Mouse (Mus musculus) stomach, postnatal 0 days (tissue): ENCODE measurements around the gene Daam1.

Experiments used
- CTCF ChIP-seq: IDR thresholded peaks from 2 replicates; pipeline ENCODE4 v1.5.1; 2016; ENCODE audit warnings: antibody characterized with exemption, low read depth, mild to moderate bottlenecking, moderate library complexity
- EP300 ChIP-seq: optimal IDR thresholded peaks from 2 replicates; pipeline ENCODE3; 2016; ENCODE audit warnings: antibody characterized with exemption

DNA sequence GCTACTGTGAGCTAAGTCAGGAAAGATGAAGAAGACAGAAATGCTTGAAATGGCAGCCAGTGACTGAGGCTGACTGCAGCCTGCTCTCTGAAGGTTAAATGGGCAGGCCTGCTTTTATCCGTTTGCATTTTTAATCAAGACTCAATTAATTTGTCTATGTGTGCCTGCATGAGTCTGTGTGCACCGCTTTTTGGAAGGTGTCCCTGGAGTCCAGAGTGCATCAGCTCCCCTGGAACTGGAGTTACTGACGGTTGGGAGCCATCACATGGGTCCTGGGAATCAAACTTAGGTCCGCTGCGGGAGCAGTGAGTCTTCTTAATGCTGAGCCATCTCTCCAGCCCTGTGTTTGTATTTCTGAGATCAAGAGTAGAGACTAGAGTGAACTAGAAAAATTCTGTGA, 6.7 kb downstream of the Daam1 start:
- TF ChIP-seq CTCF (no peak), EP300 (no peak)
